Mouse (Mus musculus) spleen, adult 2 months (tissue): ENCODE data around the gene Skap1.

Experiments
- CTCF ChIP-seq: fragments of 200-500 bp; IDR thresholded peaks from 2 replicates; pipeline ENCODE4 v1.5.1; 2011; ENCODE audit warnings: mild to moderate bottlenecking, inconsistent platforms; ENCODE audit not compliant: insufficient read depth, insufficient read length, insufficient replicate concordance; ENCODE audit errors: extremely low read depth
- POLR2A ChIP-seq: fragments of 200-500 bp; IDR thresholded peaks from 2 replicates; pipeline ENCODE4 v1.6.1; 2011; ENCODE audit warnings: low read depth, low read length, inconsistent platforms

GRCm38 (mm10) chr11:96466382-96466781 is 2.0 kb downstream of the Skap1 start:
- no peak for TF ChIP-seq CTCF
- no peak for TF ChIP-seq POLR2A
